Mouse (Mus musculus): ENCODE measurements at regions not wholly inside any gene's neighbourhood (a gene's known extent, or its start where the extent isn't known, plus 50 kb on each side); places are given as distances from the start of the nearest gene placed in this dataset.

- TF ChIP-seq POLR2A (IDR thresholded peaks at IDR 0.05; ENCODE audit: borderline replicate concordance, extremely low read depth, insufficient read depth, insufficient read length, poor library complexity, severe bottlenecking) (no peak), CTCF (IDR thresholded peaks at IDR 0.05; ENCODE audit: borderline replicate concordance, extremely low read depth, insufficient read depth, insufficient read length) (no peak)
- DNase-seq (ENCODE audit: low read depth): no peak
Observed at GRCm38 (mm10) chr5:120356950-120357349, 74.5 kb upstream of the Lhx5 start.

GRCm38 (mm10) chr5:120358084-120358690 is 73.3 kb upstream of the Lhx5 start:
- no peak for TF ChIP-seq CTCF (IDR thresholded peaks at IDR 0.05; ENCODE audit: borderline replicate concordance, extremely low read depth, insufficient read depth, insufficient read length)
- TF ChIP-seq POLR2A (IDR thresholded peaks at IDR 0.05; ENCODE audit: borderline replicate concordance, extremely low read depth, insufficient read depth, insufficient read length, poor library complexity, severe bottlenecking): no peak
- DNase-seq (ENCODE audit: low read depth): peak; percentile 64

- no peak for TF ChIP-seq CTCF (IDR thresholded peaks at IDR 0.05; ENCODE audit: borderline replicate concordance, extremely low read depth, insufficient read depth, insufficient read length)
- no peak for TF ChIP-seq POLR2A (IDR thresholded peaks at IDR 0.05; ENCODE audit: borderline replicate concordance, extremely low read depth, insufficient read depth, insufficient read length, poor library complexity, severe bottlenecking)
- peak; percentile 90 for DNase-seq (ENCODE audit: low read depth)
Observed at GRCm38 (mm10) chr5:120365950-120366467, 65.5 kb upstream of the Lhx5 start.

DNA sequence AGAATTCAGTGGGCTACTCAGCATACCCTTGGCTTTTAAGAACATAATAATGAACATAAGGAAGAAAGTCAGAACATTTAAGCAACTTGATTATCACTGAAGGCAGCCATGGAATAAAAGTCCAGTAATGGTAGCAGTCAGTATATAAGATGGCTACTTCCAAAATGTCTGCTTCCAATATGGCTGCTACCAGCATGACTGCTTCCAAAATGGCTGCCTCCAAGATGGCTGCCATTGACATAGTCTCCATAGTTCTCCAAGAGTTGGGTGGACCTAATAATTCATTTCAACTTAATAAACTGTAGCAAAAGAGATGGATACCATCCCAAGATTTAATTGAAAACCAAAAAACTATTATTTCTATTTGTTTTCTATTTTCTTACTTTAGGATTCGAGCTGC is 62.7 kb upstream of the Lhx5 start:
- no peak for DNase-seq (ENCODE audit: low read depth)
- TF ChIP-seq CTCF (IDR thresholded peaks at IDR 0.05; ENCODE audit: borderline replicate concordance, extremely low read depth, insufficient read depth, insufficient read length) (no peak), POLR2A (IDR thresholded peaks at IDR 0.05; ENCODE audit: borderline replicate concordance, extremely low read depth, insufficient read depth, insufficient read length, poor library complexity, severe bottlenecking) (no peak)

DNA sequence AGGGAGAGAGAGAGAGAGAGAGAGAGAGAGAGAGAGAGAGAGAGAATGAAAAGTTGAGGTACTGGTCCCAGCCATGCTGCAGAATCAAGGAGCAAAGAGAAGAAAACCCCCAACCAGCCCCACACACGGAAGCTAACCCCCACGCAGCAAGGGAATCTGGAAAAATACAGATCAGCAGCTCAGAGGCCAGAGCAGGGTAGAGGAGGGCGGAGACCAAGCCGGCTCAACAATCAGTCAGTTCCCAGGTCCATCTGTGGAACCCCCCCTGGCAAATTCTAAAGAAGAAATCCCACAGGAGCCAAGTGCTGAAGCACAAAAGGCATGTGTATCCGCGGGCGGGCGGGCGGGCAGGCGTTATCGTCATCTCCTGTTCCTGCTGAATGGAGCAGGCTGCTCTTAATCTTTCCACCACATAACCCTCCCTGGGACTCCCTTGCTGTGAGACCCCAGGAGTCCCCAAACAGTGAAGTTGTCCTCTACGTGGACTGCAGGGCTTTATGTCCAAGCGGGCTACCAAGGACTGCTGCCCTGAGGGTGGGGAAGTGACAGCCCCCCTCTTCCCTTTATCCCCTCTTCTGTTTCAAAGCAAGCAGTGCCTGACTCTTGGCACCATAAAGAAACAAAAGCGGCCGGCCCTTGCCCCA is 60.2 kb upstream of the Lhx5 start:
- TF ChIP-seq CTCF (IDR thresholded peaks at IDR 0.05; ENCODE audit: borderline replicate concordance, extremely low read depth, insufficient read depth, insufficient read length) (no peak), POLR2A (IDR thresholded peaks at IDR 0.05; ENCODE audit: borderline replicate concordance, extremely low read depth, insufficient read depth, insufficient read length, poor library complexity, severe bottlenecking) (no peak)
- peak; percentile 73 for DNase-seq (ENCODE audit: low read depth)

DNA sequence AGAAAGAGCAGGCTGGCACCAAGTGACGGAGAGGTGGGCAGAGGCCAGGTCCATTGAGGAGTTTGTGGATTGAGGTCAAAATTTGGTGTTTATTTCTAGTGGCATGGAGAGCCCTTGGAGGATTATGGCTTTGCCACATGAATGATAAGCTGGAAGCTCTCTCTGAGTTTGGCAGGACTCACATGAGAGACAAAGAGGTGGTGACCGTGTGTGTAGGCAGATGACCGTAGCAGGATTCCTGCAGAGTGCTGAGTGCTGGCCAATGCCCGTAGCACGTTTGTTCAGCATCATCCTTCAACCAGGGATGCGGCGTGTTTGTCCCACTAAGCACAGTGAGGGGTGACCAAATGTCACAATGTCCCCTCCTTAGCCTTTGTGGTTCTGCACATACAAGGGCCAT is 58.1 kb upstream of the Lhx5 start:
- DNase-seq (ENCODE audit: low read depth): no peak
- no peak for TF ChIP-seq POLR2A (IDR thresholded peaks at IDR 0.05; ENCODE audit: borderline replicate concordance, extremely low read depth, insufficient read depth, insufficient read length, poor library complexity, severe bottlenecking)
- TF ChIP-seq CTCF (IDR thresholded peaks at IDR 0.05; ENCODE audit: borderline replicate concordance, extremely low read depth, insufficient read depth, insufficient read length): no peak
